In genomic region chr19:36348801-36349486, GRCm38 (mm10) we compare ENCODE assay signal across 8 mouse cellular contexts. TPM values are rescaled to one million over a fixed set of nuclear protein-coding genes. Genes with fewer than 3 reads are reported as not detected.
A peak's percentile ranks its signal among the peaks of the same experiment; 100 is the strongest.
DNase-seq lines count a peak whose midpoint lies in the region; ATAC-seq and TF ChIP-seq lines count a peak whose summit lies in the region.

No protein-coding gene starts in this region.

- ATAC-seq in hindbrain, postnatal 0 days: peak; percentile 81

- no peak overlapping the region for H3K27ac ChIP-seq in hindbrain, postnatal 0 days
- peak overlapping the region; percentile 97 for H3K27ac ChIP-seq in left cerebral cortex, adult 2 months

- no peaks in the 10 kb centered on the region for H3K9me3 ChIP-seq in hindbrain, postnatal 0 days (ENCODE audit: low read length)

- intact Hi-C loops in left cerebral cortex, adult 2 months (cut with DNase I): loop anchor here (1.0 to 5.0 kb wide), 3 partner anchors 61 to 237 kb away; no protein-coding TSS in a partner anchor

- no peak for TF ChIP-seq CTCF in hindbrain, postnatal 0 days (IDR thresholded peaks at IDR 0.05; ENCODE audit: low read depth)
- no peak; the same call in 1 of the 2 replicates for TF ChIP-seq CTCF in left cerebral cortex, adult 2 months (IDR thresholded peaks at IDR 0.05)

- H3K27me3 ChIP-seq in hindbrain, postnatal 0 days (ENCODE audit: insufficient read depth, low read length): no peaks in the 10 kb centered on the region

- H3K4me2 ChIP-seq in hindbrain, postnatal 0 days (ENCODE audit: low read depth, low read length): peak overlapping the region; percentile 100

- H3K36me3 ChIP-seq in hindbrain, postnatal 0 days (ENCODE audit: insufficient read depth, low read length): no peaks in the 10 kb centered on the region

- no peaks in the 10 kb centered on the region for H3K4me1 ChIP-seq in hindbrain, postnatal 0 days (ENCODE audit: insufficient read depth, low read length)

- WGBS in hindbrain, postnatal 0 days: under 1% methylated on average over 72 of the region's 85 CpGs

- peak overlapping the region; percentile 44 for H3K9ac ChIP-seq in hindbrain, postnatal 0 days (replicated peaks; ENCODE audit: low read length)

- H3K4me3 ChIP-seq in hindbrain, postnatal 0 days (ENCODE audit: low read length): peak overlapping the region; percentile 82
- H3K4me3 ChIP-seq in left cerebral cortex, adult 2 months: peak overlapping the region; percentile 95

- peak; percentile 64 for DNase-seq in ZHBTc4 (ENCODE audit: low read depth, low spot score)
- peak; percentile 65 to 70 for DNase-seq in cerebellum, postnatal 36 days
- peak; percentile 17 to 59 for DNase-seq in gastrocnemius, adult 8-10 months (ENCODE audit: low spot score in 2 of 2)
- DNase-seq in hindbrain, postnatal 0 days (ENCODE audit: low spot score): peak; percentile 64
- DNase-seq in left cerebral cortex, adult 2 months (ENCODE audit: extremely low spot score in 1 of 2, low spot score in 2 of 2): peak; percentile 78 to 80
- DNase-seq in lung, postnatal 4 days: peak; percentile 58 to 61
- DNase-seq in retina, postnatal 7 days (ENCODE audit: low read depth, low spot score): peak; percentile 30
- peak; percentile 80 for DNase-seq in thymus, postnatal 4 days

RNA-seq across cellular contexts. Expression of gene Pcgf5, which starts 0.8 kb away (rescaled TPM):
- total RNA-seq in gastrocnemius, adult 8-10 months (2022): 10 to 100 TPM; 43.6 to 49.1 (median 44.8) TPM
- total RNA-seq in hindbrain, postnatal 0 days (2014; rRNA removed): 2.9 and 8.5 TPM in 2 replicates
- polyA plus RNA-seq in hindbrain, postnatal 0 days (2015; fragmentation: Nextera tagmentation; extraction: Ambion mirVana): 7.6 and 7.7 TPM in 2 replicates
- 10 to 100 TPM; 27.8 to 28.1 TPM for total RNA-seq in left cerebral cortex, adult 2 months (2021)

Comparison
In these comparisons a context has a peak if more than half of its experiments do, and no peak if none do; other contexts are left out.
1. DNase-seq: peak in every context shown above with its lines; median percentile 80 in thymus, postnatal 4 days; 79 in left cerebral cortex, adult 2 months; 68 in cerebellum, postnatal 36 days; 64 in ZHBTc4; 64 in hindbrain, postnatal 0 days; 60 in lung, postnatal 4 days; 38 in gastrocnemius, adult 8-10 months; 30 in retina, postnatal 7 days.